Mouse (Mus musculus) lung, adult 2 months (tissue): ENCODE data around the gene Capn5.

Experiments used
- CTCF ChIP-seq: fragments of 200-500 bp; IDR thresholded peaks from 2 replicates; pipeline ENCODE4 v1.5.1; 2011; ENCODE audit warnings: mild to moderate bottlenecking, low read length, control low read depth; ENCODE audit not compliant: insufficient read depth
- POLR2A ChIP-seq: fragments of 200-500 bp; IDR thresholded peaks from 2 replicates; pipeline ENCODE4 v1.6.1; 2011; ENCODE audit warnings: low read depth, mild to moderate bottlenecking, control low read depth, low read length, borderline replicate concordance; ENCODE audit errors: extremely low read depth

- TF ChIP-seq CTCF, result no peak
- no peak for TF ChIP-seq POLR2A
Observed at GRCm38 (mm10) chr7:98137995-98138394, 40.1 kb downstream of the Capn5 start.
